Mouse (Mus musculus): ENCODE data around the gene Pitx3. TPM values are rescaled to one million over a fixed set of nuclear protein-coding genes. Genes with fewer than 3 reads are reported as not detected.

The Pitx3 gene
- polyA plus RNA-seq, 1 experiment from 2014 or later: not detected

GRCm38 (mm10) chr19:46124651-46125050 lies 23.5 kb downstream of the Pitx3 start:
- H3K9ac ChIP-seq (ENCODE audit: low read depth, low read length): no peak overlapping the region
- H3K27me3 ChIP-seq (replicated peaks; ENCODE audit: control insufficient read depth, insufficient read depth, low read length): no peaks in the 10 kb centered on the region
- no peak overlapping the region for H3K27ac ChIP-seq (ENCODE audit: low read depth, low read length)
- H3K4me2 ChIP-seq (replicated peaks; ENCODE audit: low read depth): no peak overlapping the region
- no peak overlapping the region for H3K4me3 ChIP-seq (ENCODE audit: low read depth, low read length)
- no peaks in the 10 kb centered on the region for H3K4me1 ChIP-seq (replicated peaks; ENCODE audit: control insufficient read depth, insufficient read depth, low read length)
- no peak for TF ChIP-seq CTCF (IDR thresholded peaks at IDR 0.05; ENCODE audit: low read depth)
- ATAC-seq: no peak
- H3K36me3 ChIP-seq (ENCODE audit: control insufficient read depth, insufficient read depth): no peaks in the 10 kb centered on the region
- H3K9me3 ChIP-seq (ENCODE audit: control insufficient read depth): no peaks in the 10 kb centered on the region

GRCm38 (mm10) chr19:46123876-46124275 lies 24.2 kb downstream of the Pitx3 start:
- Histone ChIP-seq H3K9ac (ENCODE audit: low read depth, low read length) (no peak overlapping the region), H3K4me1 (replicated peaks; ENCODE audit: control insufficient read depth, insufficient read depth, low read length) (no peaks in the 10 kb centered on the region), H3K4me3 (ENCODE audit: low read depth, low read length) (no peak overlapping the region), H3K27me3 (replicated peaks; ENCODE audit: control insufficient read depth, insufficient read depth, low read length) (no peaks in the 10 kb centered on the region), H3K4me2 (replicated peaks; ENCODE audit: low read depth) (no peak overlapping the region), H3K36me3 (ENCODE audit: control insufficient read depth, insufficient read depth) (no peaks in the 10 kb centered on the region), H3K9me3 (ENCODE audit: control insufficient read depth) (no peaks in the 10 kb centered on the region), H3K27ac (ENCODE audit: low read depth, low read length) (no peak overlapping the region)
- no peak for TF ChIP-seq CTCF (IDR thresholded peaks at IDR 0.05; ENCODE audit: low read depth)
- WGBS: 74% methylated on average over 3 of the region's 3 CpGs
- ATAC-seq: no peak

DNA sequence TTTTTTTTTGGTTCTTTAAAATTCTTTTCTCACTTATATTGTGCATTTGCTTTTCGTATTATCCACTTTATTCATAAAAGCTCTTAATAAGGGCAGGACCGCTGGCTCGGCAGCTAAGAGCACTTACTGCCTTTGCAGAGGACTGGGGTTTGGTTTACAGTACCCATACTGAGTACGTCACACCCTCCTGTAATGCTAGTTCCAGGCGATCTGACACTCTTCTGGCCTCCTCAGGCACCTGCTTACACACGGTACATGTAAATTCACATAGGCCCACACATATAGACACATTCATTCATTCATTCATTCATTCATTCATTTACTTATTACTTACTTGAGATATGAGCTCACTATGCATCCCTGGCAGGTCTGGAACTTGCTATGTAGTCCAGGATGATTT lies 27.3 kb downstream of the Pitx3 start:
- Histone ChIP-seq H3K36me3 (ENCODE audit: control insufficient read depth, insufficient read depth) (no peaks in the 10 kb centered on the region), H3K4me1 (replicated peaks; ENCODE audit: control insufficient read depth, insufficient read depth, low read length) (no peaks in the 10 kb centered on the region), H3K4me2 (replicated peaks; ENCODE audit: low read depth) (no peak overlapping the region), H3K4me3 (ENCODE audit: low read depth, low read length) (no peak overlapping the region), H3K27me3 (replicated peaks; ENCODE audit: control insufficient read depth, insufficient read depth, low read length) (no peaks in the 10 kb centered on the region), H3K27ac (ENCODE audit: low read depth, low read length) (no peak overlapping the region), H3K9ac (ENCODE audit: low read depth, low read length) (no peak overlapping the region), H3K9me3 (ENCODE audit: control insufficient read depth) (no peaks in the 10 kb centered on the region)
- no peak for TF ChIP-seq CTCF (IDR thresholded peaks at IDR 0.05; ENCODE audit: low read depth)
- ATAC-seq: no peak
- 71% methylated on average over 6 of the region's 6 CpGs for WGBS

GRCm38 (mm10) chr19:46119458-46119857 lies 28.7 kb downstream of the Pitx3 start:
- H3K4me1 ChIP-seq (replicated peaks; ENCODE audit: control insufficient read depth, insufficient read depth, low read length): no peaks in the 10 kb centered on the region
- 86% methylated on average over 3 of the region's 3 CpGs for WGBS
- H3K9ac ChIP-seq (ENCODE audit: low read depth, low read length): no peak overlapping the region
- no peak overlapping the region for H3K4me3 ChIP-seq (ENCODE audit: low read depth, low read length)
- no peaks in the 10 kb centered on the region for H3K36me3 ChIP-seq (ENCODE audit: control insufficient read depth, insufficient read depth)
- no peak overlapping the region for H3K27ac ChIP-seq (ENCODE audit: low read depth, low read length)
- ATAC-seq: no peak
- no peaks in the 10 kb centered on the region for H3K27me3 ChIP-seq (replicated peaks; ENCODE audit: control insufficient read depth, insufficient read depth, low read length)
- no peaks in the 10 kb centered on the region for H3K9me3 ChIP-seq (ENCODE audit: control insufficient read depth)
- no peak overlapping the region for H3K4me2 ChIP-seq (replicated peaks; ENCODE audit: low read depth)
- no peak for TF ChIP-seq CTCF (IDR thresholded peaks at IDR 0.05; ENCODE audit: low read depth)

- Histone ChIP-seq H3K4me3 (ENCODE audit: low read depth, low read length) (no peak overlapping the region), H3K4me1 (replicated peaks; ENCODE audit: control insufficient read depth, insufficient read depth, low read length) (no peaks in the 10 kb centered on the region), H3K9me3 (ENCODE audit: control insufficient read depth) (no peaks in the 10 kb centered on the region), H3K4me2 (replicated peaks; ENCODE audit: low read depth) (no peak overlapping the region), H3K27me3 (replicated peaks; ENCODE audit: control insufficient read depth, insufficient read depth, low read length) (no peaks in the 10 kb centered on the region), H3K27ac (ENCODE audit: low read depth, low read length) (no peak overlapping the region), H3K36me3 (ENCODE audit: control insufficient read depth, insufficient read depth) (no peaks in the 10 kb centered on the region), H3K9ac (ENCODE audit: low read depth, low read length) (no peak overlapping the region)
- 47% methylated on average over 4 of the region's 4 CpGs for WGBS
- ATAC-seq: no peak
- TF ChIP-seq CTCF (IDR thresholded peaks at IDR 0.05; ENCODE audit: low read depth): no peak
Observed at GRCm38 (mm10) chr19:46114617-46115016, 33.5 kb downstream of the Pitx3 start.

DNA sequence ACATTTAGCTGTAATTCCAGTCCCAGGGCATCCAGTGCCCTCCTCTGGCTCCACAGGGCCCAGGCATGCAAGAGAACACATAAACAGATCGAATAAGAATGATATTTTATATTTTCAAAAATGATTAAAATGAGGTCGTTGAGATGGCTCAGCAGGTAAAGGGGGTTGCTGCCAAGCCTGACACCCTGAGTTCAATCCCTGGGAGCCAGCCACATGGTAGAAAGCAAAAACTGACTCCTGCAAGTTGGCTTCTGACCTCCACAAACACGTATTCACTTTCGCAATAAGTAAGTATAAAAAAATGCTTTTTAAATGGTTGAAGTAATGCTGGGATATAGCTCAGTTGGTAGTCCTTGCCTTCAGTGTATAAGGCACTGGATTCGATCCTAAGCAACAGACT lies 37.3 kb downstream of the Pitx3 start:
- no peak for TF ChIP-seq CTCF (IDR thresholded peaks at IDR 0.05; ENCODE audit: low read depth)
- H3K36me3 ChIP-seq (ENCODE audit: control insufficient read depth, insufficient read depth): no peaks in the 10 kb centered on the region
- no peak overlapping the region for H3K27ac ChIP-seq (ENCODE audit: low read depth, low read length)
- no peak overlapping the region for H3K4me2 ChIP-seq (replicated peaks; ENCODE audit: low read depth)
- H3K9ac ChIP-seq (ENCODE audit: low read depth, low read length): no peak overlapping the region
- 86% methylated on average over 5 of the region's 5 CpGs for WGBS
- no peak overlapping the region for H3K4me3 ChIP-seq (ENCODE audit: low read depth, low read length)
- no peaks in the 10 kb centered on the region for H3K4me1 ChIP-seq (replicated peaks; ENCODE audit: control insufficient read depth, insufficient read depth, low read length)
- no peaks in the 10 kb centered on the region for H3K27me3 ChIP-seq (replicated peaks; ENCODE audit: control insufficient read depth, insufficient read depth, low read length)
- no peak for ATAC-seq
- H3K9me3 ChIP-seq (ENCODE audit: control insufficient read depth): no peaks in the 10 kb centered on the region

- no peak for ATAC-seq
- Histone ChIP-seq H3K4me1 (replicated peaks; ENCODE audit: control insufficient read depth, insufficient read depth, low read length) (no peaks in the 10 kb centered on the region), H3K27ac (ENCODE audit: low read depth, low read length) (no peak overlapping the region), H3K36me3 (ENCODE audit: control insufficient read depth, insufficient read depth) (no peaks in the 10 kb centered on the region), H3K9me3 (ENCODE audit: control insufficient read depth) (no peaks in the 10 kb centered on the region), H3K4me2 (replicated peaks; ENCODE audit: low read depth) (no peak overlapping the region), H3K4me3 (ENCODE audit: low read depth, low read length) (no peak overlapping the region), H3K27me3 (replicated peaks; ENCODE audit: control insufficient read depth, insufficient read depth, low read length) (no peaks in the 10 kb centered on the region), H3K9ac (ENCODE audit: low read depth, low read length) (no peak overlapping the region)
- WGBS: 92% methylated on average over 2 of the region's 2 CpGs
- no peak for TF ChIP-seq CTCF (IDR thresholded peaks at IDR 0.05; ENCODE audit: low read depth)
Observed at GRCm38 (mm10) chr19:46110214-46110613, 37.9 kb downstream of the Pitx3 start.

Measured in intestine, postnatal 0 days (tissue).